18 mouse cellular contexts compared by ENCODE assay signal in genomic region chr4:82458895-82459294, GRCm38 (mm10).
"Had no signal": no experiment of that assay in that cellular context is flagged by ENCODE, and none has a peak within 500 bp of the region (broad histone marks: within the 10 kb centered on the region; RNA-seq: fewer than 3 reads in every experiment).

No protein-coding gene starts in this region.

- H3K9ac ChIP-seq: limb, embryonic 12.5 days; limb, embryonic 15.5 days; liver, embryonic 13.5 days; midbrain, embryonic 12.5 days; midbrain, embryonic 15.5 days; neural tube, embryonic 12.5 days; neural tube, embryonic 15.5 days; stomach, embryonic 15.5 days had no signal

- H3K36me3 ChIP-seq: limb, embryonic 12.5 days; liver, embryonic 13.5 days; midbrain, embryonic 12.5 days; midbrain, embryonic 15.5 days; neural tube, embryonic 12.5 days; neural tube, embryonic 15.5 days; stomach, embryonic 15.5 days had no signal

- DNase-seq: kidney, postnatal 25 days; left cerebral cortex, postnatal 4 days; liver, embryonic 13.5 days; lung, adult 2 months; lung, postnatal 14 days; retina, postnatal 1 day; right cerebral cortex, postnatal 25 days; spleen, adult 18-20 months; thymus, postnatal 25 days had no signal

- H3K9me3 ChIP-seq: limb, embryonic 12.5 days; limb, embryonic 15.5 days; liver, embryonic 13.5 days; midbrain, embryonic 12.5 days; midbrain, embryonic 15.5 days; neural tube, embryonic 12.5 days; neural tube, embryonic 15.5 days; stomach, embryonic 15.5 days had no signal

- H3K27me3 ChIP-seq: limb, embryonic 12.5 days; limb, embryonic 15.5 days; liver, embryonic 13.5 days; midbrain, embryonic 12.5 days; midbrain, embryonic 15.5 days; neural tube, embryonic 12.5 days; neural tube, embryonic 15.5 days; stomach, embryonic 15.5 days had no signal

- ATAC-seq: midbrain, embryonic 15.5 days had no signal

- H3K4me2 ChIP-seq: limb, embryonic 12.5 days; limb, embryonic 15.5 days; liver, embryonic 13.5 days; midbrain, embryonic 12.5 days; midbrain, embryonic 15.5 days; neural tube, embryonic 12.5 days; neural tube, embryonic 15.5 days; stomach, embryonic 15.5 days had no signal

- H3K4me3 ChIP-seq: limb, embryonic 12.5 days; limb, embryonic 15.5 days; liver, embryonic 13.5 days; midbrain, embryonic 12.5 days; midbrain, embryonic 15.5 days; neural tube, embryonic 12.5 days; neural tube, embryonic 15.5 days; stomach, embryonic 15.5 days had no signal

- H3K27ac ChIP-seq: kidney, postnatal 0 days; limb, embryonic 12.5 days; limb, embryonic 15.5 days; liver, embryonic 13.5 days; macrophage; midbrain, embryonic 12.5 days; midbrain, embryonic 15.5 days; neural tube, embryonic 12.5 days; neural tube, embryonic 15.5 days; stomach, embryonic 15.5 days had no signal
